Mouse (Mus musculus) stomach, embryonic 14.5 days (tissue): Measurements from ENCODE around the gene Pipox. TPM values are rescaled to one million over a fixed set of nuclear protein-coding genes. Genes with fewer than 3 reads are reported as not detected.

Experiments used
- ATAC-seq: fragments of 200-750 bp; cut with Nextera tagmentation; 2 replicates; pipeline ENCODE4 v1.8.0; 2017; ENCODE audit warnings: low read depth, moderate TSS enrichment; ENCODE audit not compliant: insufficient number of reproducible peaks, insufficient read depth, low FRiP score
- H3K27ac ChIP-seq: fragments of 300-500 bp; sonication (generic); 2 replicates; pipeline ENCODE4 v1.5.1; 2014; ENCODE audit warnings: mild to moderate bottlenecking, low read length, moderate library complexity, mixed read lengths
- H3K27me3 ChIP-seq: fragments of 300-500 bp; sonication (generic); 2 replicates; pipeline ENCODE4 v1.6.1; 2014; ENCODE audit warnings: low read length, control low read depth, mixed read lengths; ENCODE audit not compliant: control insufficient read depth, insufficient read depth
- H3K36me3 ChIP-seq: fragments of 300-500 bp; sonication (generic); 2 replicates; pipeline ENCODE4 v1.6.1; 2014; ENCODE audit warnings: mild to moderate bottlenecking, control low read depth, low read length, moderate library complexity, mixed read lengths; ENCODE audit not compliant: control insufficient read depth, insufficient read depth
- H3K4me1 ChIP-seq: fragments of 300-500 bp; sonication (generic); 2 replicates; pipeline ENCODE4 v1.6.1; 2014; ENCODE audit warnings: low read length, control low read depth, mixed read lengths; ENCODE audit not compliant: control insufficient read depth, insufficient read depth
- H3K4me2 ChIP-seq: fragments of 300-500 bp; sonication (generic); replicated peaks from 2 replicates; pipeline ENCODE4 v1.6.1; 2014; ENCODE audit warnings: low read depth, low read length, control low read depth
- H3K4me3 ChIP-seq: fragments of 300-500 bp; sonication (generic); 2 replicates; pipeline ENCODE4 v1.5.1; 2014; ENCODE audit warnings: low read depth, low read length, control low read depth
- H3K9ac ChIP-seq: fragments of 300-500 bp; sonication (generic); replicated peaks from 2 replicates; pipeline ENCODE4 v1.6.1; 2014; ENCODE audit warnings: low read depth, mild to moderate bottlenecking, control low read depth, low read length, moderate library complexity, mixed read lengths
- H3K9me3 ChIP-seq: fragments of 300-500 bp; sonication (generic); 2 replicates; pipeline ENCODE4 v1.6.1; 2016; ENCODE audit warnings: low read depth, low read length, control low read depth; ENCODE audit not compliant: control insufficient read depth
- WGBS: fragments of 180-500 bp; shearing (Covaris S2); extraction: QIAGEN DNeasy Blood & Tissue Kit; methylation state at CpG from one replicate; pipeline ENCODE4 v1.1.7; 2014; 5-methylcytosine and 5-hydroxymethylcytosine counted together
- polyA plus RNA-seq: library from polyadenylated mRNA; unstranded; fragments of >200 nt; fragmentation: Nextera tagmentation; extraction: Ambion mirVana; gene quantifications from 2 replicates; pipeline ENCODE4 v1.2.1, GENCODE M21; 2014

Gene Pipox
- polyA plus RNA-seq, 1 experiment from 2014 or later, result 13.4 TPM

- 45% methylated on average over 4 of the region's 4 CpGs for WGBS
- Histone ChIP-seq H3K9me3 (no peaks in the 10 kb centered on the region), H3K4me3 (no peak overlapping the region), H3K4me1 (peaks cover 10% of the 10 kb centered on the region; the same call in 1 of the 2 replicates), H3K4me2 (no peak overlapping the region), H3K36me3 (no peaks in the 10 kb centered on the region), H3K27me3 (no peaks in the 10 kb centered on the region), H3K9ac (no peak overlapping the region), H3K27ac (no peak overlapping the region)
- no peak for ATAC-seq
Observed at GRCm38 (mm10) chr11:77871436-77871835, 22.5 kb downstream of the Pipox start.

- H3K9ac ChIP-seq, result no peak overlapping the region
- ATAC-seq, result no peak
- no peaks in the 10 kb centered on the region for H3K9me3 ChIP-seq
- WGBS, result 23% methylated on average over 11 of the region's 12 CpGs
- H3K36me3 ChIP-seq, result peaks cover 4% of the 10 kb centered on the region; the same call in 1 of the 2 replicates
- H3K4me3 ChIP-seq, result no peak overlapping the region
- 0 out of 2 replicates have a peak, but pooled peaks cover 8% of the 10 kb centered on the region for H3K4me1 ChIP-seq
- H3K4me2 ChIP-seq, result no peak overlapping the region
- H3K27ac ChIP-seq, result no peak overlapping the region
- H3K27me3 ChIP-seq, result no peaks in the 10 kb centered on the region
Observed at GRCm38 (mm10) chr11:77867419-77868083, 26.3 kb downstream of the Pipox start.

GRCm38 (mm10) chr11:77864771-77865170 lies 29.1 kb downstream of the Pipox start:
- H3K27me3 ChIP-seq, result no peaks in the 10 kb centered on the region

GRCm38 (mm10) chr11:77862887-77863286 lies 31.0 kb downstream of the Pipox start:
- Histone ChIP-seq H3K9ac (no peak overlapping the region), H3K4me3 (no peak overlapping the region), H3K27me3 (peaks cover 8% of the 10 kb centered on the region; the same call in 1 of the 2 replicates), H3K27ac (no peak overlapping the region), H3K9me3 (no peaks in the 10 kb centered on the region), H3K4me1 (0 out of 2 replicates have a peak, but pooled peaks cover 7% of the 10 kb centered on the region), H3K36me3 (peaks cover 9% of the 10 kb centered on the region; the same call in 1 of the 2 replicates), H3K4me2 (no peak overlapping the region)
- ATAC-seq, result no peak
- whole genome bisulfite sequencing, result 85% methylated on average over 7 of the region's 7 CpGs

More at GRCm38 (mm10) chr11:77864771-77865170, 29.1 kb downstream of the Pipox start:
- 0 out of 2 replicates have a peak, but pooled peaks cover 8% of the 10 kb centered on the region for H3K4me1 ChIP-seq
- H3K36me3 ChIP-seq, result peaks cover 4% of the 10 kb centered on the region; the same call in 1 of the 2 replicates
- no peak overlapping the region for H3K4me3 ChIP-seq
- no peak overlapping the region for H3K4me2 ChIP-seq
- ATAC-seq, result no peak
- H3K27ac ChIP-seq, result no peak overlapping the region
- WGBS, result 65% methylated on average over 12 of the region's 12 CpGs
- no peaks in the 10 kb centered on the region for H3K9me3 ChIP-seq
- H3K9ac ChIP-seq, result no peak overlapping the region

- 83% methylated on average over 9 of the region's 9 CpGs for WGBS
- Histone ChIP-seq H3K27me3 (peaks cover 8% of the 10 kb centered on the region; the same call in 1 of the 2 replicates), H3K4me2 (no peak overlapping the region), H3K9me3 (no peaks in the 10 kb centered on the region), H3K27ac (no peak overlapping the region), H3K4me3 (no peak overlapping the region), H3K36me3 (peaks cover 9% of the 10 kb centered on the region; the same call in 1 of the 2 replicates), H3K4me1 (no peaks in the 10 kb centered on the region), H3K9ac (no peak overlapping the region)
- ATAC-seq, result no peak
Observed at GRCm38 (mm10) chr11:77860947-77861346, 32.9 kb downstream of the Pipox start.

GRCm38 (mm10) chr11:77858589-77858988 lies 35.3 kb downstream of the Pipox start:
- Histone ChIP-seq H3K4me2 (no peak overlapping the region), H3K4me3 (no peak overlapping the region), H3K27me3 (peaks cover 8% of the 10 kb centered on the region; the same call in 1 of the 2 replicates), H3K9ac (no peak overlapping the region), H3K27ac (no peak overlapping the region), H3K36me3 (peaks cover 9% of the 10 kb centered on the region), H3K4me1 (no peaks in the 10 kb centered on the region; the same call in 1 of the 2 replicates), H3K9me3 (no peaks in the 10 kb centered on the region)
- 60% methylated on average over 9 of the region's 9 CpGs for WGBS
- no peak for ATAC-seq

- Histone ChIP-seq H3K4me2 (no peak overlapping the region), H3K27ac (no peak overlapping the region), H3K36me3 (peaks cover 18% of the 10 kb centered on the region), H3K4me3 (no peak overlapping the region), H3K9ac (no peak overlapping the region), H3K27me3 (peaks cover 8% of the 10 kb centered on the region; the same call in 1 of the 2 replicates), H3K9me3 (no peaks in the 10 kb centered on the region), H3K4me1 (no peaks in the 10 kb centered on the region; the same call in 1 of the 2 replicates)
- WGBS, result 84% methylated on average over 6 of the region's 6 CpGs
- ATAC-seq, result no peak
Observed at GRCm38 (mm10) chr11:77857089-77857488, 36.8 kb downstream of the Pipox start.

GRCm38 (mm10) chr11:77855396-77855795 lies 38.5 kb downstream of the Pipox start:
- 27% methylated on average over 15 of the region's 15 CpGs for WGBS
- Histone ChIP-seq H3K9ac (no peak overlapping the region), H3K4me1 (peaks cover 2% of the 10 kb centered on the region), H3K36me3 (peaks cover 21% of the 10 kb centered on the region), H3K27me3 (peaks cover 8% of the 10 kb centered on the region; the same call in 1 of the 2 replicates), H3K4me3 (no peak overlapping the region), H3K4me2 (no peak overlapping the region), H3K9me3 (no peaks in the 10 kb centered on the region), H3K27ac (no peak overlapping the region)
- no peak for ATAC-seq
